Mouse (Mus musculus) urinary bladder, postnatal 10 days (tissue): ENCODE data around the gene Cnksr1.

Source experiments
- DNase-seq: peaks from one replicate; pipeline ENCODE4 v3.0.0; 2022; ENCODE audit warnings: low spot score

Gene Cnksr1

GRCm38 (mm10) chr4:134203340-134203896, 34.8 kb downstream of the Cnksr1 start:
- DNase-seq, result no peak

- DNase-seq, result no peak
Observed at GRCm38 (mm10) chr4:134202904-134203303, 35.3 kb downstream of the Cnksr1 start, which contains the start of gene Gm7534. Gm7534 (minus strand) TSS chr4:134203004.

GRCm38 (mm10) chr4:134199371-134199770, 38.8 kb downstream of the Cnksr1 start:
- DNase-seq, result no peak

GRCm38 (mm10) chr4:134186268-134186667, 51.9 kb downstream of the Cnksr1 start:
- DNase-seq, result no peak

GRCm38 (mm10) chr4:134185569-134185968, 52.6 kb downstream of the Cnksr1 start:
- no peak for DNase-seq

GRCm38 (mm10) chr4:134183711-134184110, 54.5 kb downstream of the Cnksr1 start:
- DNase-seq, result no peak

GRCm38 (mm10) chr4:134181825-134182224, 56.4 kb downstream of the Cnksr1 start:
- no peak for DNase-seq

- DNase-seq, result no peak
Observed at GRCm38 (mm10) chr4:134181112-134181511, 57.1 kb downstream of the Cnksr1 start.
